Mouse (Mus musculus) forebrain, embryonic 13.5 days (tissue): ENCODE measurements at regions not wholly inside any gene's neighbourhood (a gene's known extent, or its start where the extent isn't known, plus 50 kb on each side); places are given as distances from the start of the nearest gene placed in this dataset.

Source experiments
- ATAC-seq: fragments of 200-750 bp; cut with Nextera tagmentation; 2 replicates; pipeline ENCODE4 v1.8.0; 2017
- H3K27ac ChIP-seq: fragments of 300-500 bp; sonication (generic); 2 replicates; pipeline ENCODE4 v1.5.1; 2015; ENCODE audit warnings: inconsistent platforms, mild to moderate bottlenecking, moderate library complexity
- H3K27me3 ChIP-seq: fragments of 300-500 bp; sonication (generic); 2 replicates; pipeline ENCODE4 v1.6.1; 2015; ENCODE audit warnings: mild to moderate bottlenecking, inconsistent platforms
- H3K36me3 ChIP-seq: fragments of 300-500 bp; sonication (generic); 2 replicates; pipeline ENCODE4 v1.6.1; 2015; ENCODE audit warnings: mild to moderate bottlenecking, inconsistent platforms; ENCODE audit not compliant: poor library complexity, severe bottlenecking
- H3K4me1 ChIP-seq: fragments of 300-500 bp; sonication (generic); 2 replicates; pipeline ENCODE4 v1.6.1; 2015; ENCODE audit warnings: inconsistent platforms
- H3K4me2 ChIP-seq: fragments of 300-500 bp; sonication (generic); 2 replicates; pipeline ENCODE4 v1.6.1; 2015; ENCODE audit warnings: inconsistent platforms, mild to moderate bottlenecking, moderate library complexity
- H3K4me3 ChIP-seq: fragments of 300-500 bp; sonication (generic); 2 replicates; pipeline ENCODE4 v1.5.1; 2015; ENCODE audit warnings: mild to moderate bottlenecking, inconsistent platforms
- H3K9ac ChIP-seq: fragments of 300-500 bp; sonication (generic); 2 replicates; pipeline ENCODE4 v1.6.1; 2015; ENCODE audit warnings: mild to moderate bottlenecking, inconsistent platforms
- H3K9me3 ChIP-seq: fragments of 300-500 bp; sonication (generic); replicated peaks from 2 replicates; pipeline ENCODE4 v1.6.1; 2016; ENCODE audit warnings: inconsistent platforms
- WGBS: fragments of 180-500 bp; shearing (Covaris S2); methylation state at CpG from one replicate; pipeline ENCODE4 v1.1.7; 2015; 5-methylcytosine and 5-hydroxymethylcytosine counted together

- Histone ChIP-seq H3K9me3 (no peaks in the 10 kb centered on the region), H3K36me3 (no peaks in the 10 kb centered on the region), H3K27me3 (no peaks in the 10 kb centered on the region), H3K4me2 (no peak overlapping the region), H3K4me3 (no peak overlapping the region), H3K27ac (no peak overlapping the region), H3K9ac (no peak overlapping the region), H3K4me1 (0 out of 2 replicates have a peak, but pooled peaks cover 6% of the 10 kb centered on the region)
- ATAC-seq: peak; percentile 51; the same call in 1 of the 2 replicates
- 9% methylated on average over 2 of the region's 2 CpGs for WGBS
Measured at GRCm38 (mm10) chr8:99591308-99592004, 175.2 kb upstream of the Cdh8 start.

- H3K4me2 ChIP-seq: no peak overlapping the region
- no peak overlapping the region for H3K27ac ChIP-seq
- no peaks in the 10 kb centered on the region for H3K9me3 ChIP-seq
- no peaks in the 10 kb centered on the region for H3K36me3 ChIP-seq
- H3K4me1 ChIP-seq: no peaks in the 10 kb centered on the region
- ATAC-seq: no peak
- H3K9ac ChIP-seq: no peak overlapping the region
- 86% methylated on average over 1 of the region's 1 CpGs for WGBS
- H3K4me3 ChIP-seq: no peak overlapping the region
- no peaks in the 10 kb centered on the region for H3K27me3 ChIP-seq
Measured at GRCm38 (mm10) chr8:99544102-99544501, 127.8 kb upstream of the Cdh8 start.

GRCm38 (mm10) chr8:99532686-99533415, 116.6 kb upstream of the Cdh8 start:
- H3K9ac ChIP-seq: no peak overlapping the region
- H3K36me3 ChIP-seq: no peaks in the 10 kb centered on the region
- no peak for ATAC-seq
- no peaks in the 10 kb centered on the region for H3K9me3 ChIP-seq
- H3K4me1 ChIP-seq: no peaks in the 10 kb centered on the region
- no peak overlapping the region for H3K27ac ChIP-seq
- no peak overlapping the region for H3K4me2 ChIP-seq
- H3K27me3 ChIP-seq: no peaks in the 10 kb centered on the region
- no peak overlapping the region for H3K4me3 ChIP-seq
- WGBS: 93% methylated on average over 8 of the region's 8 CpGs

GRCm38 (mm10) chr8:99502055-99502454, 85.8 kb upstream of the Cdh8 start:
- WGBS: 85% methylated on average over 3 of the region's 3 CpGs
- ATAC-seq: no peak
- H3K9ac ChIP-seq: no peak overlapping the region

More at GRCm38 (mm10) chr8:99502055-99502454, 85.8 kb upstream of the Cdh8 start:
- no peak overlapping the region for H3K4me3 ChIP-seq
- no peak overlapping the region for H3K27ac ChIP-seq
- H3K4me2 ChIP-seq: no peak overlapping the region
- no peaks in the 10 kb centered on the region for H3K9me3 ChIP-seq
- H3K4me1 ChIP-seq: no peaks in the 10 kb centered on the region
- no peaks in the 10 kb centered on the region for H3K27me3 ChIP-seq
- no peaks in the 10 kb centered on the region for H3K36me3 ChIP-seq
